Mouse (Mus musculus) megakaryocyte, adult 5-6 weeks (primary cell): ENCODE data around the gene Med25. TPM values are rescaled to one million over a fixed set of nuclear protein-coding genes. Genes with fewer than 3 reads are reported as not detected.

Source experiments
- ATAC-seq: 2 replicates; pipeline ENCODE4 v1.8.0; 2016; ENCODE audit warnings: mild to moderate bottlenecking, inconsistent platforms; ENCODE audit not compliant: poor library complexity, severe bottlenecking
- total RNA-seq, 2 experiments: library from RNA; stranded (forward) in 1 of 2; stranded (reverse) in 1 of 2; fragments of 153-499, 151-499 nt in 1 of 2; fragments of 221-1000, 200-1000 nt in 1 of 2; gene quantifications; 2 replicates each; pipeline versions ENCODE4 v1.2.3 to v1.2.4; 2015 to 2017

The Med25 gene
- total RNA-seq, 2 experiments from 2014 or later, result 9.0 to 23.7 TPM

DNA sequence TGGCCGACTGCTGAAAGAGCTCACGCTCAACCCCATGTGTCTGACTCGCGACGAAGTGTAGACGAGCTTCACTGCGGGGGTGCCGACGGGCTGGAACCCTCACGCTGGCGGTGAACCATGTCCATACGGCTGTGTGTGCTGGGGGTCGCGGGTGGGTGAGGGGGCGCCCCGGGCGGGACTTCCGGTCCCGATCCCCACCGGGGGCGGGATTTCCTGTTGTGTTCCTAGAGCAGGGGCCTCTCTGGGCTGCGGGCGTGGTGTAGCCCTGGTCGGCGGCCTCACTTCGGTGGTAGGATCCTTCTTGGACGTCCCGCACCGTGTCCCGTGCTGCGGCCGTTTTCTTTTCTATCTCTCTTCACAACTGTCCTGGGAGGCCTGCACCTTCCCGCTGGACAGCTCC lies 42.4 kb downstream of the Med25 start:
- ATAC-seq, result no peak

GRCm38 (mm10) chr7:44849416-44850111 lies 42.9 kb downstream of the Med25 start:
- peak; percentile 48 for ATAC-seq

DNA sequence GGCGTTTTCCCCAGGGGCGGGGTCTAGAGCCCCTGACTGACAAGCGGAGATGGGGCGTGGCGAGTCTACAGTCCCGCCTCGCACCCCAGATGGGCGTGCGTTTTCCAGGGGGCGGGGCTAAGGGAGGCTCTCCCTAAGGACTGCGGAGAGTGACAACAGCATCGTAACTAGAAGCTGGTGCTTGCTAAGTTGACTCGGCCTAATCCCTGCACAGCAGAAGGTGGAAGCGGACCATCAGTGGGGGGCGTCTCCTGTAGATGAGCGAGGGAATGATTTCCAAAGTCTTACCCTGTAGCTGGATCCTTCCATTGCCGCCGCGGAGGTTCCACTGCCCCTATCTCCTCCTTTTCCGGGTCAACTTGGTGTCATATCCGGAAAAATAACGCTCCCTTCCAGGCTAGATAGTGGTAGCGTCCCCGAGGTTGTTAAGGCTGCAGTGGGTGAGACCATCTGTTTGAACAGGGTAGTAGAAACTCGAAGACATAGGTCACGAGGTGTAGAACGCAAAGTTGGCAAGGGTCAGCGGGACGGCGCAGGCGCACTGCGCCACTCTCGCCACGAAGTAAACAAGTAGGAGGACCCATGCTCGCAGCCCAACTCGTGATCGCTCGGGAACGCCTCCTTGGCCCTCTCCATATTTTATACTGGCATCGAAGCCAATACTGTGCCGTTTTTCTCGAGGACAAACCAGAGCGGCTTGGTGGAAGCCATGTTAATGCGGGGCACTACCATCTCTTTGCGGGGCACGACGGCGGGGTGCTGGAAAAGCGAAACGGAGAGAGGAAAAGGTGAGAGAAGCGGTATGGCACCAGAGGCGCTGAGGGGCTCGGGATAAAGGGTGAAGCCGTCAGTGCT lies 43.7 kb downstream of the Med25 start, which contains the start of the genes Akt1s1 and Tbc1d17:
Akt1s1 (plus strand) TSS at position 431 of the 855 bp plus-strand sequence.
Tbc1d17 (minus strand) TSS at position 519 of the 855 bp plus-strand sequence.
- peak; percentile 71 for ATAC-seq

DNA sequence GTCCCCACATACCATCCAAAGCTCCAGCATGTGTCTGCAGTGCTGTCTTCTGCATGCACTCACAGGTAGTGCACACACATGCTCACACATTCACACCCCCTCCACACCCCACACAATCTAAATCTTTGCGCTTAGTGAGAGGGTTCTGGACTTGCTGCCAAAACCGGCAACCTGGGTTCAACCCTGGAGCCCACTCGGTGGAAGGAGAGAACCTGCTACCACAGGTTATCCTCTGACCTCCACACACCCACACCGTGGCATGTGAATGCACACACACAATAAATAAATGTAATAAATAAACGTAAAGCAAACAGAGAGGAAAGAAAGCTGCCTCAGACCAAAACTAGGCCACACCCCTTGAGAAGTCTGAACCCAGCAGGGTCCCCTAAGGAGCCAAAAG lies 44.7 kb downstream of the Med25 start:
- no peak for ATAC-seq

DNA sequence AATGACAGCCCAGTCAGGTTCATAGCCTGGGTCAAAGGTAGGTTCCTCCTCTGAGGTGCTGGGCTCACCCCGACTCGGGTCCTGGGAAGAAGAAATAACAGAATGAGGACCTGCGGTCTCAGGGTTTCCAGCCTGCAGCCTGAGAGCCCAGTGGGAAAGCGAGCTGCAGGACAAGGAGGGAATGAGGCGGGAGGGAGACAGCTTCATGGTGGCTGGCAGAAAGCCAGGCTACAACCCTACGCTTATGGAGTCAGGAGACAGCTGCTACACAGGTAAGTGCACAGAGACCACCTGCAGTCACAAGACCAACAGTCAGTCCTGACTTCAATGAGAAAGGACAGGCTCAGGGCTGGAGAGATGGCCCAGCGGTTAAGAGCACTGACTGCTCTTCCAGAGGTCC lies 45.7 kb downstream of the Med25 start:
- ATAC-seq, result no peak

GRCm38 (mm10) chr7:44845006-44845405 lies 47.5 kb downstream of the Med25 start:
- ATAC-seq, result no peak

GRCm38 (mm10) chr7:44841825-44842463 lies 50.6 kb downstream of the Med25 start:
- no peak for ATAC-seq

DNA sequence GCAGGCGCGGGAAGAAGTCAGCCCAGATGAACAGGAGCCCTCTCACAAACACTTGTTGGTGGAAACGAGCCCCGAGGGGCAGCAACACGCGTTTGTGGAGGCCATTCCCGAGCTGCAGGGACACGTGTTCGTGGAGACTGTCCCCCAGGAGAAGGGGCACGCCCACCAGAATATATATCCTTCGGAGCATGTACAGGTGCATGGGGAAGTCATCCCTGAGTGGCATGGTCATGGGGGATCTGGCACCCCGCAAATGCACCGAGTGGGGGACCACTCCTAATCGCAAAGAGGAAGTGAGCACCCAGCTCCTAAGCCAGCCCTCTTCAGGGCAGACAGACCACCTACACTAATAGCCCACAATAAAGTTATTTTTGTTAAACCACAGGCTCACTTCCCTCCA lies 52.1 kb downstream of the Med25 start:
- peak; percentile 19; the same call in 1 of the 2 replicates for ATAC-seq

GRCm38 (mm10) chr7:44839491-44840191 lies 52.9 kb downstream of the Med25 start:
- peak; percentile 62 for ATAC-seq

- no peak for ATAC-seq
These were observed 53.4 kb downstream of the Med25 start for GRCm38 (mm10) chr7:44839171-44839490.

GRCm38 (mm10) chr7:44838073-44838472 lies 54.4 kb downstream of the Med25 start:
- no peak for ATAC-seq

GRCm38 (mm10) chr7:44836423-44837053 lies 56.0 kb downstream of the Med25 start:
- ATAC-seq, result no peak

GRCm38 (mm10) chr7:44836016-44836404 lies 56.5 kb downstream of the Med25 start:
- ATAC-seq, result no peak

DNA sequence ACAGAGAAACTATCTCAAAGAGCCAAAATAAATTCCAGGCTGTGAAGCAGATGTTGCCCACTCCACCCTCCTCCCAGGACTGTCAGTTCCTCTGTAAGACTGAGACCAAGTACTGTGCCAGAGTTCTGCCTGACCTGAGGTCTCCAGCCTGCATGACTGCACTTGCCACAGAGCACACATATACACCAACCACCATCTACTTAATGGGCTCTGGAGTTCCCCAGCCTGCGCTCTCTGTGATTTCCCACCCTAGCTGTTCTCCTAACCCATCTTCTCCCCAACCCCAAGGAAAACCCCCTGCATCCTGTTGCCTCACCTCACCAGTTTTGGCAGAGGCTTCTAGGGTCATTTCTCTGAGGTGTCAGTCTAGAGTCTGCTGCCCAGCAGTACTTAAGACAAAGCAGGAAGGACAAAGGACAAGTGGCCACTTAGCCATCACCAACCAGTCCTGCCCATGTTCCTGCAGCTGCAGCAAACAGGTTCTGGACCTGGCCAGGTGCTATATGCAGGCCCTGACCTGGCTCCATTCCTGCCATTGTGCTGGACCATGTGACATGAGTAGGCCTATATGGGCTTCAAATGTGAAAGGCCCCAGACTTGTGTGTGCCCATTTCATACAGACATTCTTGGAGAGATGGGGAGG lies 57.0 kb downstream of the Med25 start:
- no peak for ATAC-seq

GRCm38 (mm10) chr7:44832763-44833162 lies 59.7 kb downstream of the Med25 start:
- no peak for ATAC-seq

- ATAC-seq, result no peak
These were observed 63.8 kb downstream of the Med25 start for GRCm38 (mm10) chr7:44828706-44829105.

- ATAC-seq, result peak; percentile 44
These were observed 65.7 kb downstream of the Med25 start for GRCm38 (mm10) chr7:44826771-44827170.
